Mouse (Mus musculus) gastrocnemius, adult 2 months (tissue): ENCODE measurements around the gene Sema3f. TPM values are rescaled to one million over a fixed set of nuclear protein-coding genes. Genes with fewer than 3 reads are reported as not detected.

ENCODE experiments used
- DNase-seq: peaks from one replicate; pipeline ENCODE4 v3.0.0; 2022
- H3K27ac ChIP-seq: fragments of 200-600 bp; 2 replicates; pipeline ENCODE4 v1.8.1; 2022; ENCODE audit warnings: mild to moderate bottlenecking
- H3K4me3 ChIP-seq: fragments of 200-600 bp; 2 replicates; pipeline ENCODE4 v1.8.1; 2022; ENCODE audit warnings: mild to moderate bottlenecking, moderate library complexity
- CTCF ChIP-seq: fragments of 200-600 bp; IDR thresholded peaks from 2 replicates; pipeline ENCODE4 v1.8.1; 2022; ENCODE audit warnings: antibody characterized with exemption, mild to moderate bottlenecking, moderate library complexity
- intact Hi-C: fragments of 180-260 bp; cut with DNase I; formaldehyde crosslinking; loops from one replicate; pipeline ENCODE4 v1.15.1; 2025
- total RNA-seq, 2 experiments: library from RNA; stranded (reverse); gene quantifications; 2 replicates each; pipeline ENCODE4 v1.2.3; 2021

The Sema3f gene
- total RNA-seq, 2 experiments from 2014 or later: 6.3 to 9.2 TPM

DNA sequence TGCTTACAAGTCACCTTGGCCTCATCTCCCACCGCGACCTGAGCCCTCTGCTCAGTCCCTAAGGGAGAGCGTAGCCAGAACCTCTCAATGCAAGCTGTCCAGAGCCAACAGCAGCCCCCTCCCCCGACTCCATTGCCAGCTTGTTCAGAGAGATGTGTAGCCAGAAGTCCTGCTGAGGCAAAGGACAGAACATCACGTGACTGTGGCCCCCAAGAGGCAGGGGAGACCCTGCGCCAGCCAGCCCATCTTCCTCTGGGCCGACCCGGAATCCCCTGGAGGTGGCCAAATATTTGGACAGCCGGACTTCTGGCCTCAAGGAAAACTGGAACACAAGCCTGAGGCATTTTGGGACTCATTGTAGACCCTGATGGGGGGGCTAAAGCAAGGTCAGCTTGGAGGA is 46.8 kb downstream of the Sema3f start:
- Histone ChIP-seq H3K4me3 (peak overlapping the region; percentile 36), H3K27ac (no peak overlapping the region)
- no peak for DNase-seq
- intact Hi-C loops: no loop called here
- no peak for TF ChIP-seq CTCF

DNA sequence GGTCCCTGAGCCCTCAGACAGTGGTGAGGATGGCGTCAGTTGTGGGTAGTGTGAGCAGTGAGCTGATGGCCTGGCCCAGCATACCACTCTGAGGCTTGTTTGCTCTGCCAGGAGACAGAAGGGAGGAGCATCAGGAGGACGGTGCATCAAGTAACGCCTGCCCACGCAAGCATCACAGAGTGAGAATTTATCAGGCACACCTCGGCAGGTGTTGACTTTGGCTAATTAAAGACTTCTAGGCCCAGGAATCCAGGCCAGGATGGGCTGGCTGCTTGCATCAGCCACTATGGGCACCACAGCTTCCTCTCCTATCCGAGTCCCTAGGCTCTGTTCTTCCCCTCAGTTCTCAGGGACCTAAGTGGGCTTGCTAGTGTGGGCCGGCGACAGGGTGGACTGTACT is 47.9 kb downstream of the Sema3f start:
- Histone ChIP-seq H3K4me3 (peak overlapping the region; percentile 21; the same call in 1 of the 2 replicates), H3K27ac (no peak overlapping the region; the same call in 1 of the 2 replicates)
- intact Hi-C loops: no loop called here
- no peak for TF ChIP-seq CTCF
- DNase-seq: no peak

DNA sequence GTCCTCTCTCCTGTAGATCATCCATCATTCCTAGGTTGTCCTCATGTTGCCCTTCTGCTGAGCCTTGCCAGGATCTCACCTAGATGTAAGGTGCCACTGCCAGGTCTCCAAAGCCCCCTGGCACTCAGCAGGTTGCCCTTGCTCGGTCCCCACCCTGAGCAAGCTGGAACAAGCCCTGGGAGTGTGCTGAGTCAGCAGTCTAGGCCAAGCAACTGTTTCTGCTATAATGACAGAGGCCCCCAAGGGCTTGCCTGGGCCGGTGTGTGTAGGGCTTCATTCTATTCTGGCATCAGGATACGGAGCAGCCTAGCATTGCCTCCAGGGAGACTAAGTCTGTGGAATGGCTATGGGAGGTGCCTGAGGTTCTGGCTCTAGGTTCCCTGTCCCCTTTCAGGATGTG is 49.5 kb downstream of the Sema3f start:
- intact Hi-C loops: no loop called here
- Histone ChIP-seq H3K27ac (peak overlapping the region; percentile 12; the same call in 1 of the 2 replicates), H3K4me3 (no peak overlapping the region)
- no peak for DNase-seq
- no peak for TF ChIP-seq CTCF

DNA sequence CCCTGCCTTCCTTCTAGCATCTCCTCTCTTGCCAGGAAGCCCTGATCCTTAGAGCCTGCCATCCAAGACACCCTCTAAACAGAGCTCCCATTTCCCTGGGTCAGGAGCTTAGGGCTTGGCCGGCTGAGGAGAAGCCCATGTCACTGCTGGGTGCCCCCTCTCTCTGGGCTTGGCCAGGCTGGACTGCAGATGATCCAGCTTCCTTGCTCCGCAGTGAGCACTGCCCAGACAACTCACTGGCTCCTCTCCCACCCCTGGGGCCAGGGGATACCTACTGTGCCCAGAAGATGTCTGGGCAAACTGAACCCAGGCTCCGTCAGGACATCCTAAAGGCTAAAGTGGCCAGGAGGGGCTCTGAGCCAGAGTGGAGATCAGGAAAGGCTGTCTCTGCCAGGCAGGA is 50.3 kb downstream of the Sema3f start:
- no peak for TF ChIP-seq CTCF
- Histone ChIP-seq H3K27ac (0 out of 2 replicates have a peak overlapping the region, but pooled peaks have one; percentile 24), H3K4me3 (no peak overlapping the region)
- no peak for DNase-seq
- intact Hi-C loops: no loop called here

DNA sequence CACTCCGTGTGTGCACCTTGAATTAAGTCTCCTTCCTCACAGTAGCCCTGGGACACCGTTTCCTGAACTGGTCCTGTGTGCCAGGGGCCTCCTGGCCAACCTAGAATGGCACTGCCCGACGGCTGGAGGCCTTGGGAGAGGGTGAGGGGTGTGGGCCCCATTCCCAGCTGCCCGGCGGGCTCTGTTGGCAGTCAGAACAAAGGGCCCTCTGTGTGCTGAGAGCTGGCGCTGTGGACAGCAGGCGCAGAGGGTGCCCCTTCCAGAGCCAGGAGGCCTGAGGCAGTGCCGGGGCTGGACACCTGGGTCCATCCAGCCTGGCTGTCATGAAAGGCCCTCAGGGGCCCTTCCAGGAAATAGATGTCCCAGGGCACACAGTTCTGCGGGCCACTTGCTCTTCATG is 50.7 kb downstream of the Sema3f start:
- TF ChIP-seq CTCF: no peak
- intact Hi-C loops: no loop called here
- 0 out of 2 replicates have a peak overlapping the region, but pooled peaks have one; percentile 24 for H3K27ac ChIP-seq

DNA sequence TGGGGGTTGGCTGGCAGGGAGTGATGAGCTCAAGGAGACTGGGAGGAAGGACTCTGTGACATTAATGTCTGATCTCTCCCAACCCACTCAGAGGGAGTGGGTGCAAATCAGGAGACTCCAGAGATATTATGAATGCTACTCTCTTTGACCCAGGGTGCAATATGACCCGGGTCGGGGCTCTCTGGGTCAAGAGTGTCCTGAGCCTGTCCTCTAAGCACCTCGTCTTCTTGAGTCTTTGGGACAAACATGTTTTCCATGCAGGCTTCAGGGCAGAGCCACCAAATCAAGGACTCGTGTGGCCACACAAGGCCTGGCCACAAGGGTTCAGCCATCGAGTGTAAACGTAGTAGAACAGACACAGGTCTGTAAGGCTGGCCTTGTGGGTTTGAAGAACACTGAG is 52.2 kb downstream of the Sema3f start:
- intact Hi-C loops: no loop called here
- Histone ChIP-seq H3K4me3 (no peak overlapping the region), H3K27ac (no peak overlapping the region)
- no peak for DNase-seq
- no peak for TF ChIP-seq CTCF

More for the DNA sequence above, 50.7 kb downstream of the Sema3f start:
- no peak overlapping the region for H3K4me3 ChIP-seq
- no peak for DNase-seq

DNA sequence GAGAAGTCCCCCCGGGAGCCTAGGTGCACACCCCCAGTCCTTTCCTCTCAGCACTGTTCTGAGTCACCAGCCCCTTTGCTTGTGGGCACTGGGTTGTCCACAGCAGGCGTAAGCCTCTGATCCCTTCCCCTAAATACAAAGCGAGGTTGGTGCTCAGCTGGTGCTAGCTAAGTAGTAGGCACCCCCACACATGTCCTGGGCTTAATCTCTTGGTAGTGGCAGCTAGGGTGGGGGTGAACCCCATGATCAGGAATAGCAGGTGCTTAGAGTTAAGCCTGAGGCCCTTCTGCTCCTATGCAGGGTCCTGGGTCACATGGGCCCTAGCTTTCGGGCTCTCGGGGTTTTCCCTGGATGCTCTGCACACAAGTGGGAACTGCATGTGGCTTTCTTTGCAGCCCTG is 53.1 kb downstream of the Sema3f start:
- TF ChIP-seq CTCF: no peak
- H3K27ac ChIP-seq: no peak overlapping the region
- intact Hi-C loops: no loop called here
- no peak overlapping the region for H3K4me3 ChIP-seq
- no peak for DNase-seq

DNA sequence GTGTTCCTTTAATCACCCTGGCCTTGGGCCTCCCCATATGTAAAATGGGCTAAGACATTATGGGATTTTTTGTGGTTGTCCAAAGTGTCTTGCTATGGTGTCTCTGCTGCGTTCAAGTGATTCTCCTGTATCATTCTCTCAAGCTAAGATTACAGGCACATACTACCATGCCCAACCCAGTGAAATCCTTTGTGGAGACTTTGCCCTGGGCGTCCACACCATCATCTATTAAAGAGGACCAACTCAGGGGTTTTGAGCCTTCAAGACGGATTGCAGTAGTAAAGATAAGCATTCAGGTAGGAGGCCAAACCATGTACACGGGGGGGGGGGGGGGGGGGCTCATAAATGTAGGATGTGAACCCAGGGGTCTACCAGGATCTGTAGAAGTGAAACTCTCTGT is 55.7 kb downstream of the Sema3f start:
- intact Hi-C loops: no loop called here
- no peak for DNase-seq
- H3K4me3 ChIP-seq: no peak overlapping the region
- H3K27ac ChIP-seq: no peak overlapping the region
- TF ChIP-seq CTCF: no peak

DNA sequence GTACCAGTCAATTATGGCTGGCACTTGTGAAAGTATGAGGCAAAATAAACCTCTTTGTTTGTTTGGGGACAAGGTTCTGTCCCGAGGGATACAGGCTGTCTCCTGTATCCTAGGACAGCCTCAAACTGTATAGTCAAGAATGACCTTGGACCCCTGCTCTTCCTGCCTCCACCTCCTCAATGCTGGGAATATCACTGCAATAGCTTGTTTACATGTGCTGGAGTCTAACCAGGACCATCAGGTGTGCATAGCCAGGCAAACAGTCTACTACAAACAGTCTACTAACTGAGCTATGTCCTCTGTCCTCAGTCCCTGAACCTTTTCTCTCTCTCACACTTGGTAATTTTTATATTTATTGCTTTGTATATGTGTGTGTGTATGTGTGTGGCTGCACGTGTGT is 56.8 kb downstream of the Sema3f start:
- no peak for TF ChIP-seq CTCF
- no peak for DNase-seq
- intact Hi-C loops: no loop called here
- Histone ChIP-seq H3K27ac (no peak overlapping the region), H3K4me3 (no peak overlapping the region)

DNA sequence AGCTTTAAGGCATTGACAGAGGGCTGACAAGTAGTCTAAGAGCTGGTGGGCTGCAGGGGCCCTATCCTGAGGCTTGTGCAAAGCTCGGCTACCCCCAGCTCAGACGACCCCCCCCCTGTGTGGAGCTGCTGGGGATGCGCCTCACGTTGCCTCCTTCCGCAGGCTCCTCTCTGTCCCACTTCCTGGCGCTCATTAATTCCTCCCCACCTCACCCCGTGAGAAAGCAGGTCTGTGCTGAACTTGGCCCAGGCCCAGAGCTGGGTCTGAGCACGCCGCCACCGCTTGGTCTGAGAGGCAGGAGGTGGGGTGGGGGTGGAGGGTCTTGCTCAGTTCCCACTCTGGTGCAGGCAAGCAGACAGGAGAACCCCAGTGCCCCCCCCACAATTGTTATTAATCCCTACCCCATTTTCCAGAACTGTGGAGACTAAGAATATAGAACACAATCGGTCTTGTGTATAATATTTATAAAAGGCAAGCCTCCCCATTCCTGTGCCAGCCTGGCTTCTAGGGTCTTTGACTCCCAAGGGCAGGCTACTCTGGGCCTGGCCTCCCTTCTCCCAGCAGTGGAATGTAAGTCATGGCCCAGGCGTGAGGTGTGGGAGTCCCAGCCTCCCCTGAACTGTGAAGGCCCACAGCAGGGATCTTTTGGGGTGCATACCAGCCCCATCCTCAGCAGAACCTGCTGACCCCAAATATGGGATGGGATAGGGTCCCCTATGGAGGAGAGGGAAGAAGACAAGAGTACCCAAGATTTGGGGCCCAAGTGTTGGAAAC is 59.4 kb downstream of the Sema3f start:
- TF ChIP-seq CTCF: no peak
- intact Hi-C loops: no loop called here
- DNase-seq: peak; percentile 24
- no peak overlapping the region for H3K27ac ChIP-seq
- H3K4me3 ChIP-seq: no peak overlapping the region

DNA sequence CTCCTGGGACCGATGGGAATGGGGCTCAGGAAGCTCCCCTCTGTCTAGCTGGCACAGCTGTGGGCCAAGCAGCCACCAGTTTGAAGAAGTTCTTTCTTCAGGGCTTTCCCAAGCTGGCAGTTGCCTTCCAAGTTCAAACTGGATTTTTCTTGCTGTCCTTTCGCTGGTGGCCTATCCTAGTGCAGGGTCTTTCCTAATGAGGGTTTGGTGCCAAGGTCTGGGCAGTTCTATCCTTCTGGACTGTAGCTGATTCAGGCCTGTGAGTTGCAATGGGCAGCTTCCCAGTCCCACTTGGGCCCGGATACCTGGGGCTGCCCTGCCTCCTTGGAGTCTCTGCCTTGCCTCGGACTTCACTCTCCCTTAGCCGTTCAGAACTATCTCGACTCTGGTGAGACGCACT is 60.0 kb downstream of the Sema3f start:
- intact Hi-C loops: no loop called here
- TF ChIP-seq CTCF: no peak
- H3K27ac ChIP-seq: no peak overlapping the region

DNA sequence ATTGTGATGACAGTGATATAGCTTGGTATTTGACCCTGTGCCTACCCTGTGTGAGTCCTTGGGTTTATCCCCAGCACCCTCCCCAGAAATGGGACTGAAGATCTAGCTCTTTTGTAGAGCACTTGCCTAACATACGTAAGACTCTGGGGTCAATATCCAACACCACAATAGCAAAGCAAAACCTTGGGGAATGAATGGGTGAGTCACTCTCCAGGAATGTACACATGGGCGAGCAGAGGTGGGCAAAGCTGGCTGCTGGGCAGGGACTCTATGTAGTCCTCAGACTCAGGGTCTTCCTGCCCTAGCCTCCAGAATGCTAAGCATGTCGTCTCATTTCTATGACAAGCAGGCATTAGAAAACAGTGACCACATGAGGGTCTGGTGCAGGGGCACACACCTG is 61.5 kb downstream of the Sema3f start:
- DNase-seq: peak; percentile 15
- intact Hi-C loops: no loop called here
- H3K27ac ChIP-seq: no peak overlapping the region
- H3K4me3 ChIP-seq: no peak overlapping the region
- TF ChIP-seq CTCF: no peak

More for the DNA sequence above, 60.0 kb downstream of the Sema3f start:
- DNase-seq: peak; percentile 18
- H3K4me3 ChIP-seq: no peak overlapping the region

DNA sequence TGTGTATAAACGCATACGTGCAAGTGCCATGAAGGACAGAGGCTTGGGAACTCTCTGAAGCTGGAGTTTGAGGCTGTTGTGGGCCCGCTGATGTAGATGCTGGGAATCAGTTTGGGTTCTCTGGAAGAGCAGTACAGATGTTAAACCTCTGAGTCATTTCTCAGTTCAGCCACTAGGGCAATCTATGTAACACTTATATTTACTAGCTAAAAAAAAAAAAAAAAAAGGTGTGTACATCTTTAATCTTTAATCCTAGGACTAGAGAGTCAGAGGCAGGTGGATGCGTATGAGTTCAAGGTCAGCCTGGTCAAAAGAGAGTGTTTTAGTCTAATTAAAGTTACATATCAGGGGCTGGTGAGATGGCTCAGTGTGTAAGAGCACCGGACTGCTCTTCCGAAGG is 63.3 kb downstream of the Sema3f start:
- H3K4me3 ChIP-seq: no peak overlapping the region
- no peak; the same call in 1 of the 2 replicates for TF ChIP-seq CTCF
- no peak overlapping the region for H3K27ac ChIP-seq
- intact Hi-C loops: no loop called here
- no peak for DNase-seq

DNA sequence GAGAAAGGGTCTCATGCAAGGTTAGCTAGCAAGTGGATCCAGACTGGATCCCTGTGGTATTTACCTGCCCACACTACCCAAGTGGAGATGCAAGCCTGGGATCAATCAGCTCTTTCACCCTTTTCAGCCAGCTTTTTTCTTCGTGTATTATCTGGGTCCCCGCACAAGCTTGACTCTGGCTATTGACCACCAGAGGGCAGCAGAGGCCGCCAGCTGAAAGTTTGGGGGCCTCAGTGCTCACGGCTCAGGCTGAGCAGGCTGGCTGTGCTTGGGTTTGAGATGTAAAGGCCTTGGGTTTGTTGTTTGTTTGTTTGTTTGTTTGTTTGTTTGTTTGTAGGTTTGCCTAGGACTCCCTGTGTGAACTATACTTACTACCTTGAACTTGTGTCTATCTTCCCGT is 64.7 kb downstream of the Sema3f start:
- DNase-seq: peak; percentile 84
- Histone ChIP-seq H3K27ac (no peak overlapping the region), H3K4me3 (no peak overlapping the region)
- intact Hi-C loops: loop anchor here (1.0 kb wide), 1 partner anchor 31 kb away; no protein-coding TSS in a partner anchor
- peak; percentile 97 for TF ChIP-seq CTCF
